Mouse (Mus musculus) forebrain, embryonic 11.5 days (tissue): Measurements from ENCODE around the gene Mcm2. TPM values are rescaled to one million over a fixed set of nuclear protein-coding genes. Genes with fewer than 3 reads are reported as not detected.

Source experiments
- ATAC-seq: fragments of 200-750 bp; cut with Nextera tagmentation; replicated peaks from 2 replicates; pipeline ENCODE4 v1.8.0; 2017; ENCODE audit warnings: moderate TSS enrichment; ENCODE audit not compliant: low FRiP score
- DNase-seq: peaks from one replicate; pipeline ENCODE4 v3.0.0-alpha.2; 2017; ENCODE audit warnings: low spot score
- H3K27ac ChIP-seq: fragments of 300-500 bp; sonication (generic); 2 replicates; pipeline ENCODE4 v1.5.1; 2014; ENCODE audit warnings: low read depth, low read length
- H3K27me3 ChIP-seq: fragments of 300-500 bp; sonication (generic); 2 replicates; pipeline ENCODE4 v1.6.1; 2014; ENCODE audit warnings: mild to moderate bottlenecking, low read length, mixed read lengths; ENCODE audit not compliant: control insufficient read depth, insufficient read depth
- H3K36me3 ChIP-seq: fragments of 300-500 bp; sonication (generic); 2 replicates; pipeline ENCODE4 v1.6.1; 2014; ENCODE audit warnings: mild to moderate bottlenecking, low read length, moderate library complexity, mixed read lengths; ENCODE audit not compliant: control insufficient read depth, insufficient read depth
- H3K4me1 ChIP-seq: fragments of 300-500 bp; sonication (generic); replicated peaks from 2 replicates; pipeline ENCODE4 v1.6.1; 2014; ENCODE audit warnings: low read length, mixed read lengths; ENCODE audit not compliant: control insufficient read depth, insufficient read depth
- H3K4me2 ChIP-seq: fragments of 300-500 bp; sonication (generic); 2 replicates; pipeline ENCODE4 v1.6.1; 2014; ENCODE audit warnings: low read depth, mild to moderate bottlenecking, low read length, moderate library complexity, mixed read lengths; ENCODE audit not compliant: severe bottlenecking
- H3K4me3 ChIP-seq: fragments of 300-500 bp; sonication (generic); 2 replicates; pipeline ENCODE4 v1.5.1; 2014; ENCODE audit warnings: low read depth, low read length
- H3K9ac ChIP-seq: fragments of 300-500 bp; sonication (generic); 2 replicates; pipeline ENCODE4 v1.6.1; 2014; ENCODE audit warnings: low read length
- H3K9me3 ChIP-seq: fragments of 300-500 bp; sonication (generic); 2 replicates; pipeline ENCODE4 v1.6.1; 2016; ENCODE audit warnings: low read length, mixed read lengths; ENCODE audit not compliant: control insufficient read depth
- WGBS: fragments of 180-500 bp; shearing (Covaris S2); extraction: QIAGEN DNeasy Blood & Tissue Kit; methylation state at CpG from one replicate; pipeline ENCODE4 v1.1.7; 2014; 5-methylcytosine and 5-hydroxymethylcytosine counted together
- polyA plus RNA-seq: library from polyadenylated mRNA; unstranded; fragments of >200 nt; fragmentation: Nextera tagmentation; extraction: Ambion mirVana; gene quantifications from 2 replicates; pipeline ENCODE4 v1.2.1, GENCODE M21; 2014

Mcm2 gene
- polyA plus RNA-seq, 1 experiment from 2014 or later: 248 TPM

GRCm38 (mm10) chr6:88840211-88840610 is 58.4 kb downstream of the Mcm2 start:
- ATAC-seq: no peak
- no peak overlapping the region for H3K9ac ChIP-seq
- DNase-seq: no peak
- H3K4me2 ChIP-seq: no peak overlapping the region
- no peaks in the 10 kb centered on the region for H3K9me3 ChIP-seq
- no peaks in the 10 kb centered on the region for H3K27me3 ChIP-seq
- H3K4me3 ChIP-seq: no peak overlapping the region
- no peak overlapping the region for H3K27ac ChIP-seq
- no peaks in the 10 kb centered on the region for H3K36me3 ChIP-seq
- peaks cover 9% of the 10 kb centered on the region for H3K4me1 ChIP-seq
- 71% methylated on average over 3 of the region's 3 CpGs for WGBS

GRCm38 (mm10) chr6:88839135-88839970 is 59.2 kb downstream of the Mcm2 start:
- no peaks in the 10 kb centered on the region for H3K36me3 ChIP-seq
- no peaks in the 10 kb centered on the region for H3K9me3 ChIP-seq
- no peaks in the 10 kb centered on the region for H3K27me3 ChIP-seq
- no peak overlapping the region for H3K27ac ChIP-seq
- no peak for ATAC-seq
- H3K4me3 ChIP-seq: no peak overlapping the region
- H3K9ac ChIP-seq: no peak overlapping the region
- no peak for DNase-seq
- no peak overlapping the region for H3K4me2 ChIP-seq
- 86% methylated on average over 26 of the region's 26 CpGs for WGBS
- peaks cover 9% of the 10 kb centered on the region for H3K4me1 ChIP-seq

DNA sequence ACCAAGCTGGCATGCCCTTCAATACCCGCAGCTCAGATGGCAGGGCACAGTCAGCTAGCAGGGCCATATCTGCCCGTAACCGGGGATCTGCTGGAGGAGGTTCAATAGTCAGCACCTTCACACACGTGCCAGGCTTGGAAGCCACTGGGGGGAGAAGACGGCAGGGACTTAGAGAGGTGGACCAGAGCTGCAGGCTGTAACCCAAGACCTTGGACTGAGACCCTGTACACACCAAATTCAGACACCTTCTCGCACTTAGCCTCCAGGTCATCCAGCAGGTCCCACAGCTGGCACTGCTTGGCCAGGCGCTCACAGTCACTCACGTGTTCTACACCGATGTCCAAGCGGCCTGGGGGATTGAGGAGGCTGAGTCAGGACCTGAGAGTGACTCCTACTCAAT is 60.0 kb downstream of the Mcm2 start:
- Histone ChIP-seq H3K9me3 (no peaks in the 10 kb centered on the region), H3K9ac (no peak overlapping the region), H3K4me2 (no peak overlapping the region), H3K27ac (no peak overlapping the region), H3K36me3 (no peaks in the 10 kb centered on the region), H3K4me1 (peaks cover 9% of the 10 kb centered on the region), H3K4me3 (no peak overlapping the region), H3K27me3 (no peaks in the 10 kb centered on the region)
- DNase-seq: no peak
- no peak for ATAC-seq
- 94% methylated on average over 10 of the region's 10 CpGs for WGBS

- WGBS: 90% methylated on average over 12 of the region's 12 CpGs
- DNase-seq: no peak
- no peaks in the 10 kb centered on the region for H3K36me3 ChIP-seq
- no peaks in the 10 kb centered on the region for H3K9me3 ChIP-seq
- H3K27ac ChIP-seq: no peak overlapping the region
- H3K4me1 ChIP-seq: peaks cover 9% of the 10 kb centered on the region
- H3K4me3 ChIP-seq: no peak overlapping the region
- ATAC-seq: no peak
- no peak overlapping the region for H3K4me2 ChIP-seq
- no peak overlapping the region for H3K9ac ChIP-seq
- H3K27me3 ChIP-seq: no peaks in the 10 kb centered on the region
Observed at GRCm38 (mm10) chr6:88837999-88838398, 60.6 kb downstream of the Mcm2 start.

DNA sequence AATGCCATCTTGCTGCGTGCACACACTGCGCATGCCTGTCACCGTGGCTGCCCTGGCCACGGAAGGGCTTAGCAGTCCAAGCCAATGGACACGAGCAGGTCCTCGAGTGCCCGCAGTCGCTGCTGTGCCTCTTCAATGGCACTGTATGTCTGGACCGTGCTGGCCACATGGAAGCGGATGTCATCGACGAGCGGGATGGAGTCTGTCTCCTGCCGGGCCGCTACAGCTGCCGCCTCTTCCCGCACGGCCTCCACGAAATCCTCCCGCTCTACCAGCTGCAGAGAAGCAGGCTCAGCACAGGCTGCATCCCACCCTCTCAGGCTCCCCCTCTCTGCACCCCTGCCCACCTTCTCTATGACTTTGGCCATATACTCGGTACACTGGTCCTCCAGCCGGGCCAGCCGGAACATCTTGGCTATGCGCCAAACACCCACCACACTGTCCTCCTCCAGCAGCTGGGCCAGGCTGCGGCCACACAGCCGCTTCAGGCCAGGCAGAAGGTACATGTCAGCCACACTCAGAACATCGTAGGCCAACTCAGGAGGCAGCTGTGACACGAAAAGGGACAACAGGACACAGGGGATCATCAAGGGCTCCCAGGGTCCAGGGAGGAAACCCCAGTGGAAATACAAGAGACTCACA is 62.3 kb downstream of the Mcm2 start:
- no peak overlapping the region for H3K4me2 ChIP-seq
- no peak for ATAC-seq
- H3K4me3 ChIP-seq: no peak overlapping the region
- no peaks in the 10 kb centered on the region for H3K27me3 ChIP-seq
- no peak overlapping the region for H3K27ac ChIP-seq
- H3K36me3 ChIP-seq: no peaks in the 10 kb centered on the region
- WGBS: 93% methylated on average over 28 of the region's 28 CpGs
- no peak overlapping the region for H3K9ac ChIP-seq
- DNase-seq: no peak
- H3K4me1 ChIP-seq: peaks cover 5% of the 10 kb centered on the region
- no peaks in the 10 kb centered on the region for H3K9me3 ChIP-seq

GRCm38 (mm10) chr6:88835047-88835446 is 63.5 kb downstream of the Mcm2 start:
- no peak for ATAC-seq
- 76% methylated on average over 5 of the region's 5 CpGs for WGBS

More at GRCm38 (mm10) chr6:88835047-88835446, 63.5 kb downstream of the Mcm2 start:
- Histone ChIP-seq H3K36me3 (no peaks in the 10 kb centered on the region), H3K9ac (no peak overlapping the region), H3K27ac (no peak overlapping the region), H3K4me1 (no peaks in the 10 kb centered on the region), H3K27me3 (no peaks in the 10 kb centered on the region), H3K4me3 (no peak overlapping the region), H3K4me2 (no peak overlapping the region), H3K9me3 (no peaks in the 10 kb centered on the region)
- DNase-seq: no peak

Other genes starting within 250 kb of the Mcm2 start
- gene Mgll, start 174.4 kb downstream of the Mcm2 start, polyA plus RNA-seq: 4.1 and 4.4 TPM in 2 replicates
- gene Abtb1, start 56.8 kb downstream of the Mcm2 start, polyA plus RNA-seq: 14.4 and 15.3 TPM in 2 replicates
- 109 and 115 TPM in 2 replicates for gene Podxl2, start 23.7 kb downstream of the Mcm2 start, polyA plus RNA-seq
- gene Tpra1, start 3.5 kb upstream of the Mcm2 start, polyA plus RNA-seq: 39.4 and 40.7 TPM in 2 replicates